Mouse (Mus musculus) forebrain, embryonic 14.5 days (tissue): ENCODE measurements around the gene Tmtc1. TPM values are rescaled to one million over a fixed set of nuclear protein-coding genes. Genes with fewer than 3 reads are reported as not detected.

Experiments used
- ATAC-seq: fragments of 200-750 bp; cut with Nextera tagmentation; 2 replicates; pipeline ENCODE4 v1.8.0; 2017; ENCODE audit warnings: mild to moderate bottlenecking, moderate library complexity
- DNase-seq: peaks from one replicate; pipeline ENCODE4 v3.0.0-alpha.2; 2015; ENCODE audit warnings: low spot score
- H3K27ac ChIP-seq: fragments of 300-500 bp; sonication (generic); 2 replicates; pipeline ENCODE4 v1.5.1; 2014; ENCODE audit warnings: low read depth, mild to moderate bottlenecking, control low read depth, low read length, moderate library complexity
- H3K27me3 ChIP-seq: fragments of 300-500 bp; sonication (generic); replicated peaks from 2 replicates; pipeline ENCODE4 v1.6.1; 2014; ENCODE audit warnings: low read length, control low read depth, mixed read lengths; ENCODE audit not compliant: control insufficient read depth, insufficient read depth
- H3K36me3 ChIP-seq: fragments of 300-500 bp; sonication (generic); 2 replicates; pipeline ENCODE4 v1.6.1; 2014; ENCODE audit warnings: low read length, control low read depth; ENCODE audit not compliant: control insufficient read depth, insufficient read depth
- H3K4me1 ChIP-seq: fragments of 300-500 bp; sonication (generic); 2 replicates; pipeline ENCODE4 v1.6.1; 2014; ENCODE audit warnings: antibody characterized with exemption, low read length, control low read depth; ENCODE audit not compliant: control insufficient read depth, insufficient read depth
- H3K4me2 ChIP-seq: fragments of 300-500 bp; sonication (generic); 2 replicates; pipeline ENCODE4 v1.6.1; 2014; ENCODE audit warnings: mild to moderate bottlenecking, control low read depth, low read length
- H3K4me3 ChIP-seq: fragments of 300-500 bp; sonication (generic); 2 replicates; pipeline ENCODE4 v1.5.1; 2014; ENCODE audit warnings: low read depth, low read length, control low read depth
- H3K9ac ChIP-seq: fragments of 300-500 bp; sonication (generic); 2 replicates; pipeline ENCODE4 v1.6.1; 2014; ENCODE audit warnings: mild to moderate bottlenecking, low read length, control low read depth, moderate library complexity
- H3K9me3 ChIP-seq: fragments of 300-500 bp; sonication (generic); replicated peaks from 2 replicates; pipeline ENCODE4 v1.6.1; 2016; ENCODE audit warnings: low read length, control low read depth, mixed read lengths; ENCODE audit not compliant: control insufficient read depth
- WGBS: fragments of 180-500 bp; shearing (Covaris S2); extraction: QIAGEN DNeasy Blood & Tissue Kit; methylation state at CpG from one replicate; pipeline ENCODE4 v1.1.7; 2014; 5-methylcytosine and 5-hydroxymethylcytosine counted together
- polyA plus RNA-seq: library from polyadenylated mRNA; unstranded; fragments of >200 nt; fragmentation: Nextera tagmentation; extraction: Ambion mirVana; gene quantifications from 2 replicates; pipeline ENCODE4 v1.2.1, GENCODE M21; 2014

The Tmtc1 gene
- polyA plus RNA-seq, 1 experiment from 2014 or later = 1.3 TPM

GRCm38 (mm10) chr6:148467170-148467921 lies 23.2 kb upstream of the Tmtc1 start:
- no peak overlapping the region for H3K4me3 ChIP-seq
- no peak overlapping the region for H3K9ac ChIP-seq
- H3K27me3 ChIP-seq = no peaks in the 10 kb centered on the region
- ATAC-seq (no peak), DNase-seq (no peak)
- no peak overlapping the region for H3K27ac ChIP-seq
- no peak overlapping the region for H3K4me2 ChIP-seq
- no peaks in the 10 kb centered on the region for H3K9me3 ChIP-seq
- no peaks in the 10 kb centered on the region for H3K36me3 ChIP-seq
- WGBS = 47% methylated on average over 2 of the region's 3 CpGs
- H3K4me1 ChIP-seq = no peaks in the 10 kb centered on the region

- Histone ChIP-seq H3K4me2 (no peak overlapping the region), H3K9me3 (peaks cover 8% of the 10 kb centered on the region; the same call in 1 of the 2 replicates), H3K4me1 (no peaks in the 10 kb centered on the region), H3K27me3 (no peaks in the 10 kb centered on the region), H3K36me3 (no peaks in the 10 kb centered on the region), H3K27ac (no peak overlapping the region), H3K4me3 (no peak overlapping the region), H3K9ac (no peak overlapping the region)
- no peak for DNase-seq
- no peak for ATAC-seq
- WGBS = 74% methylated on average over 3 of the region's 3 CpGs
Measured at GRCm38 (mm10) chr6:148459636-148460035, 15.4 kb upstream of the Tmtc1 start.

DNA sequence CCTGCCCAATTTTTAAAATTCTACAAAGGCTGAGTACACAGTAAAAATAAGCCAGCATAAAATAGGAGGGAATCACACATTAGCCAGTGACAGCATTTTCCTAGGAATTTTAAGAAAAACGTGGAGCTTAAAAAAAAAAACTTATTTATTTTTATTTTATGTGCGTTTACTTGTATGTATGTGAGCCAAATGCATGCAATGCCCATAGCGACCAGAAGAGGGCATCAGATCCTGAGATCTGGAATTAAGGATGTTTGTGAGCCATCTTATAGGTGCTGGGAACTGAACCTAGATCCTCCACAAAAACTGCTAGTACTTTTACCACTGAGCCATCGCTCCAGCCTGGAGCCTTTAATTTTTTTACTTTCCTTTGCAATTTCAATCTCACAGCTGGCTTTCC lies 11.3 kb upstream of the Tmtc1 start:
- no peak overlapping the region for H3K27ac ChIP-seq
- no peaks in the 10 kb centered on the region for H3K27me3 ChIP-seq
- H3K9ac ChIP-seq = no peak overlapping the region
- no peak overlapping the region for H3K4me2 ChIP-seq
- DNase-seq (no peak), ATAC-seq (no peak)
- H3K9me3 ChIP-seq = peaks cover 8% of the 10 kb centered on the region; the same call in 1 of the 2 replicates
- no peaks in the 10 kb centered on the region for H3K36me3 ChIP-seq
- WGBS = 73% methylated on average over 4 of the region's 4 CpGs
- H3K4me3 ChIP-seq = no peak overlapping the region
- H3K4me1 ChIP-seq = no peaks in the 10 kb centered on the region

DNA sequence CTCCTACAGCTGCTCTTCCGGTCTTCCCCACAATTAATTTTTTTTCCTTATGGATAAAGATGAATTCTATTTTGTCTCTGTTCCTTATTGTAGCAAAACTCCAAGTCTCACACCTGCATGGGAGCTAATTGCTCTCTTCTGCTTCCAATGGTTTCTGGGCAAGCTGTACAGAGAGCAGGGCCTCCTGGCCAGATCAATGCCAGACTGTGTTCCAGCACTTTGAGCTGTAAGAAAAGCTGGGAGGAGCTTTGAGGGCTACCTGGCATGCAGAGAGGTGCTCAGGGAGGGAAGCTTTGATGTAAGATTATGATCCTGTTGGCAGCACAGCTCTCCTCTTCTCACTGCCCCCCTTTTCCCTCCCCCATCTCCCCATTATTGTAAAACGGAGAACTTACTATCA lies 10.6 kb upstream of the Tmtc1 start:
- peaks cover 8% of the 10 kb centered on the region; the same call in 1 of the 2 replicates for H3K9me3 ChIP-seq
- H3K27me3 ChIP-seq = no peaks in the 10 kb centered on the region
- no peak overlapping the region for H3K9ac ChIP-seq
- H3K4me1 ChIP-seq = no peaks in the 10 kb centered on the region
- no peak overlapping the region for H3K4me3 ChIP-seq
- WGBS = 71% methylated on average over 2 of the region's 2 CpGs
- ATAC-seq (no peak), DNase-seq (no peak)
- H3K4me2 ChIP-seq = no peak overlapping the region
- H3K36me3 ChIP-seq = no peaks in the 10 kb centered on the region
- no peak overlapping the region for H3K27ac ChIP-seq

DNA sequence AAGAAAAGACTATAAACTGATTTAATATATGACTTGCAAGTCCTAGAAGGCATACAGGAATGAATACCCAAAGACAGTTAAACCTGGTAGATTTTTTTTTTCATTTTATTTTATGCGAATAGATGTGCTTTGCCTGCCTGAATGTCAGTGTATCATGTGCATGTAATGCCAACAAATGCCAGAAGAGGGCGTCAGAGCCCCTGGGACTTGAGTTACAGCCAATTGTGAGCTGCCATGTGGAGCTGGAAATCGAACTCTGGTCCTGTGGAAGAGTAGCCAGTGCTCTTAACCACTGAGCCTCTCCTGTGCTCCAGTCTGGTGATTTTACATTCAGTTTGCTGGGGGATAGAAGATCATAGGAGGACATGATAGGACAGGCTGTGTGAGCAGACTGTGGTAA lies 4.0 kb upstream of the Tmtc1 start:
- no peak for ATAC-seq
- Histone ChIP-seq H3K9me3 (no peaks in the 10 kb centered on the region), H3K36me3 (no peaks in the 10 kb centered on the region), H3K27ac (no peak overlapping the region), H3K4me3 (no peak overlapping the region), H3K27me3 (no peaks in the 10 kb centered on the region), H3K4me1 (no peaks in the 10 kb centered on the region), H3K4me2 (no peak overlapping the region), H3K9ac (no peak overlapping the region)
- no peak for DNase-seq
- WGBS = 66% methylated on average over 3 of the region's 3 CpGs

DNA sequence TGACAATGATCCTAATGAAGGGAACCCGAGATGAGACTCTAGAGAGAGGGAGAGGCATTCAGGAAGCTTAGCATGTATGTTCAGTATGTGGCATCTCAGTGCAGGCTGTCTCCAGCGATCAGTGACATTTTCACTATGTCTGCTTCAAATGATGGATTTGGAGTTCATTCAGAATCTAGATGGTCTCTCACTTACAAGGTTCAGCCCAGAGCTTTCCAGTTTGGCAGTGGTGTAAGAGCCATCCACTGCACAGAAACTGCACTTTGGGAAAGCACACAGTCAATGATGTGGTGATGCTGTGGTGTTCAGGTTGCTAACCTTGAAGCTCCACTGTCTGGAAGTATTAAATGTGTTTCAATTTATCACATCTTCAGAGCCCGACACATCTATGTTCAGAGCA lies 1.9 kb upstream of the Tmtc1 start:
- DNase-seq (no peak), ATAC-seq (no peak)
- peaks cover 4% of the 10 kb centered on the region for H3K4me1 ChIP-seq
- no peak overlapping the region for H3K4me3 ChIP-seq
- no peak overlapping the region for H3K4me2 ChIP-seq
- no peaks in the 10 kb centered on the region for H3K9me3 ChIP-seq
- H3K36me3 ChIP-seq = no peaks in the 10 kb centered on the region
- peaks cover 11% of the 10 kb centered on the region; the same call in 1 of the 2 replicates for H3K27me3 ChIP-seq
- H3K9ac ChIP-seq = no peak overlapping the region
- WGBS = 70% methylated on average over 3 of the region's 3 CpGs
- H3K27ac ChIP-seq = no peak overlapping the region

DNA sequence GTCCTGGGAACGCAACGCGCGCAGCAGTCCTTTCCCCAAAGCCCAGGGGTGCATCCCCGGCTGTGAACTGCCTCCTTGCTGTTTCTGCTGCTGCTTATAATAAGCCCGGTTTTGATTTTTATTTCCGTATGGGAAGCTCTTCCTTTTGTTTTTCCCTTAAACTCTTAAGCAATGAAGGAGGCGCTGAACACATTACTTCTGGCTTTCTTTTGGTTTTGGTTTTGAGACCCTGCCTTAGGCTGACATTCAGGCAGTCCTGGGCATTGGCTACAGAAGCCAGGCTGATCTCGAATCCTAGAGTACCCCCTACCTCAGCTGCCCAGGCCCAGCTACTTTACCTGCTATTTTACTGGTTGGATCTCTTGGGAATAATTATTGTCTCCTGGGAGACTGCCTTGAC lies 607 bp upstream of the Tmtc1 start:
- H3K4me3 ChIP-seq = peak overlapping the region; percentile 64
- no peaks in the 10 kb centered on the region for H3K36me3 ChIP-seq
- ATAC-seq (no peak), DNase-seq (peak; percentile 16)
- 4% methylated on average over 9 of the region's 9 CpGs for WGBS
- peaks cover 4% of the 10 kb centered on the region for H3K4me1 ChIP-seq
- peak overlapping the region; percentile 94 for H3K4me2 ChIP-seq
- no peaks in the 10 kb centered on the region for H3K9me3 ChIP-seq
- H3K27ac ChIP-seq = no peak overlapping the region; the same call in 1 of the 2 replicates
- H3K27me3 ChIP-seq = peaks cover 15% of the 10 kb centered on the region; the same call in 1 of the 2 replicates
- H3K9ac ChIP-seq = peak overlapping the region; percentile 75

DNA sequence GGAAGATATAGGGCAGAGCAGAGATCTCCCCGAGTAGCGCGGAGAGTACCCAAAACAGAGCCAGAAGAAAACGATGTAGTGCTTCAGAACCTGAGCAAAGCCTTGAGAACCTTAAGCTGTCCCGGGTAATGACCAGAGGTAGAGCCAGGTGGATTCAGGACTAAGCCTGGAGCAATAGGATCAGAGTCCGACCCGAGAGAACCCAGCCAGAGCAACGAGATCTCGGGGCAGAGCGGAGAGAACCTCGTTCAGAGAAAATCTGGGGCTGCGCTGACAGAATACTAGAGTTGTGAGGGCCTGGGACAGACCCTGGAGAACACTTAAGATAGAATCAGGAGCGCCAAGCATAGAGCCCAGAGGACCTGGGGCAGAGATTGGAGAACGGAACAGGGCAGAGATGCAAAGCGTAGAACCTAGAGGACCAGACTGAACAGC lies 881 bp downstream of the Tmtc1 start:
- Histone ChIP-seq H3K4me2 (peak overlapping the region; percentile 94), H3K36me3 (no peaks in the 10 kb centered on the region), H3K4me3 (peak overlapping the region; percentile 64), H3K9ac (peak overlapping the region; percentile 75), H3K9me3 (no peaks in the 10 kb centered on the region), H3K4me1 (peaks cover 4% of the 10 kb centered on the region), H3K27me3 (peaks cover 15% of the 10 kb centered on the region; the same call in 1 of the 2 replicates), H3K27ac (no peak overlapping the region)
- WGBS = 2% methylated on average over 15 of the region's 15 CpGs
- DNase-seq (peak; percentile 26), ATAC-seq (no peak; the same call in none of the 2 replicates)

DNA sequence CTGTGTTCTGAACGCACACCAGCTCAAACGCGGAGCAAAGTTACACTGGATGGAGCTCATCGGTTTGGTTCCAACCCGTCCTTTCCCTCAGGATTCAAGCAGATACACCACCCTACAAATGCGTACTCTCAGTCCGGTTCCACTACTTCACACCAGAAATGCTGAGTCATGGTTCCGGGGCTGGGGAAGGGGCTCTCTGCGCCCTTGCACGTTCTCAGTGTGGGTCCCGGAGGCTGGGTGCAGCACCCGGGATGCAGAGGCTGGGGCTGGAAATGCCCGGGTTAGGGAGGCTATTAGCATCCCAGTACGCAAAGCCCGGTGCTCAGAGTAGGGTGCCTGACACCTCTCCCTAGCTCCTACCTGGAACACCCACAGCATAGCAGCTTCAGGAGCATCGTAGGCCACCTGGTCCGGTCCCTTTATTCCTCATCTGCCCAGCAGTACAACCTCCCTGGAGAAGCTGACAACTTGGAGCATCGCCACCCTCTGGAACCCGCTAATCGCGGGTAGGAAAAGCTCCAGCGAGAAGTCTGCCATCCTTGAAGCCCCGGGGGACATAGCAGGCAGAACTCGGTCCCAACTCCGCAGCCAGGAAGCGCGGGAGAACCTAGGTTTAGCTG lies 1.4 kb downstream of the Tmtc1 start:
- peak overlapping the region; percentile 75 for H3K9ac ChIP-seq
- peak overlapping the region; percentile 94 for H3K4me2 ChIP-seq
- H3K4me1 ChIP-seq = peaks cover 4% of the 10 kb centered on the region
- peaks cover 15% of the 10 kb centered on the region; the same call in 1 of the 2 replicates for H3K27me3 ChIP-seq
- WGBS = under 1% methylated on average over 27 of the region's 27 CpGs
- H3K9me3 ChIP-seq = no peaks in the 10 kb centered on the region
- peak overlapping the region; percentile 64 for H3K4me3 ChIP-seq
- H3K36me3 ChIP-seq = no peaks in the 10 kb centered on the region
- DNase-seq (peak; percentile 51), ATAC-seq (peak; percentile 13; the same call in 1 of the 2 replicates)
- H3K27ac ChIP-seq = no peak overlapping the region; the same call in 1 of the 2 replicates
